In the genomic region with DNA sequence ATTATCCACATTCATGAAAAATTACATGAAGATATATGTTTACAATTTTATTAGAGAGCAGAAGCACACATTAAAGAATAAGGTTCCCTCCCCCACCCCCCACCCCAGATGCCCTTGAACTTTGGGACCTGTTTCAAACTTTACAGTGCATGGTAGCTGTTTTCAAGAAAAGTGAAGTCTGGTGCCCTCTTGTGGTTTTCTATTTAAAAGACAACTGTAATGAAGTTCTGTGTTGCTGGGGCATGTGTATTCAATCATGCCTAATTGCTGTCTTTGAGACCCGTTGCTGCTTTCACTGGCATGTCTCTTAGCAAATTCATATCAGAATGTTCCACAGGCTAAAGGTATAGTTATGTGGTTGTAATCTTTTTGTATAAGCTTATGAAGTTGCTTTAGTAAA, we compare ENCODE assay signal across 9 mouse cellular contexts. TPM values are rescaled to one million over a fixed set of nuclear protein-coding genes. Genes with fewer than 3 reads are reported as not detected.
DNase-seq lines count a peak whose midpoint lies in the region; ATAC-seq and TF ChIP-seq lines count a peak whose summit lies in the region.
"Had no signal": no experiment of that assay in that cellular context is flagged by ENCODE, and none has a peak within 500 bp of the region (broad histone marks: within the 10 kb centered on the region; RNA-seq: fewer than 3 reads in every experiment).

No protein-coding gene starts in this region.

- H3K4me2 ChIP-seq in limb, embryonic 11.5 days (ENCODE audit: low read depth, severe bottlenecking): no peak overlapping the region
- H3K4me2 ChIP-seq: heart, embryonic 13.5 days had no signal

- peak; percentile 26 for DNase-seq in limb, embryonic 11.5 days (ENCODE audit: low spot score)
- no peak for DNase-seq in limb, embryonic 10.5 days (ENCODE audit: low spot score)
- DNase-seq in MEL (ENCODE audit: low read depth, low spot score): peak; percentile 78
- DNase-seq in c-Kit-positive CD71-negative TER-119-negative erythroid progenitor cells, embryonic 14.5 days (ENCODE audit: low read depth): peak; percentile 70
- DNase-seq in heart, postnatal 10 days: peak; percentile 61 to 70
- peak; percentile 82 for DNase-seq in mesoderm, embryonic 11.5 days (ENCODE audit: low read depth, low spot score)
- no peak for DNase-seq in right cerebral cortex, postnatal 36 days (ENCODE audit: low spot score in 2 of 2)

- no peak overlapping the region for H3K9ac ChIP-seq in limb, embryonic 11.5 days (ENCODE audit: low read length)
- H3K9ac ChIP-seq in MEL (ENCODE audit: control insufficient read depth, low read depth, low read length, poor library complexity, severe bottlenecking): no peak overlapping the region
- H3K9ac ChIP-seq: heart, embryonic 13.5 days had no signal

- H3K4me3 ChIP-seq in limb, embryonic 11.5 days (ENCODE audit: low read depth, low read length): no peak overlapping the region
- no peak overlapping the region for H3K4me3 ChIP-seq in limb, embryonic 10.5 days
- no peak overlapping the region for H3K4me3 ChIP-seq in MEL (ENCODE audit: control insufficient read depth in 1 of 2, insufficient read depth in 1 of 2, low read depth in 2 of 2, low read length in 2 of 2)
- H3K4me3 ChIP-seq: heart, embryonic 13.5 days; myocyte had no signal

- H3K36me3 ChIP-seq in limb, embryonic 11.5 days (ENCODE audit: control insufficient read depth, insufficient read depth, low read length): no peaks in the 10 kb centered on the region
- H3K36me3 ChIP-seq in limb, embryonic 10.5 days: no peaks in the 10 kb centered on the region
- H3K36me3 ChIP-seq in MEL (ENCODE audit: control insufficient read depth in 1 of 2, insufficient read depth in 2 of 2, low read length in 2 of 2): peaks cover 0 to 9% of the 10 kb centered on the region in 2 experiments; a peak in 1 of 4 replicates
- H3K36me3 ChIP-seq: heart, embryonic 13.5 days had no signal

- H3K27me3 ChIP-seq in limb, embryonic 11.5 days (ENCODE audit: control insufficient read depth, insufficient read depth, low read length): no peaks in the 10 kb centered on the region
- no peaks in the 10 kb centered on the region for H3K27me3 ChIP-seq in limb, embryonic 10.5 days (ENCODE audit: low read depth, poor library complexity, severe bottlenecking)
- H3K27me3 ChIP-seq in MEL (ENCODE audit: control insufficient read depth in 1 of 2, insufficient read depth in 2 of 2, low read length in 2 of 2): peaks cover 0 to 2% of the 10 kb centered on the region in 2 experiments; a peak in 1 of 4 replicates
- H3K27me3 ChIP-seq: heart, embryonic 13.5 days had no signal

- no peaks in the 10 kb centered on the region for H3K9me3 ChIP-seq in limb, embryonic 11.5 days (ENCODE audit: control insufficient read depth, low read length)
- H3K9me3 ChIP-seq in limb, embryonic 10.5 days (replicated peaks): no peaks in the 10 kb centered on the region
- no peaks in the 10 kb centered on the region for H3K9me3 ChIP-seq in MEL (replicated peaks; ENCODE audit: insufficient read depth, low read length)
- H3K9me3 ChIP-seq: heart, embryonic 13.5 days had no signal

- peak; percentile 94 for TF ChIP-seq RAD21 in MEL (IDR thresholded peaks at IDR 0.05; ENCODE audit: low read depth, low read length)

- intact Hi-C loops in heart, postnatal 10 days (cut with DNase I): loop anchor here (1.0 to 5.0 kb wide), 2 partner anchors 203 to 226 kb away; no protein-coding TSS in a partner anchor

- no peaks in the 10 kb centered on the region for H3K79me2 ChIP-seq in MEL (ENCODE audit: control insufficient read depth, insufficient read depth, low read length, poor library complexity)

- H3K27ac ChIP-seq in limb, embryonic 11.5 days (replicated peaks; ENCODE audit: low read depth, low read length): no peak overlapping the region
- no peak overlapping the region for H3K27ac ChIP-seq in limb, embryonic 10.5 days
- H3K27ac ChIP-seq in MEL (ENCODE audit: control insufficient read depth, low read depth, low read length): no peak overlapping the region
- H3K27ac ChIP-seq: heart, embryonic 13.5 days had no signal

- TF ChIP-seq CTCF in MEL (IDR thresholded peaks at IDR 0.05 in 2 of 3, conservative IDR thresholded peaks at IDR 0.05 in 1 of 3; ENCODE audit: control insufficient read depth in 1 of 3, insufficient read depth in 1 of 3, low read depth in 2 of 3, low read length in 3 of 3, poor library complexity in 1 of 3, severe bottlenecking in 1 of 3): peak; percentile 38 to 84 (median 51)

- no peak for ATAC-seq in limb, embryonic 11.5 days (ENCODE audit: insufficient number of reproducible peaks, low FRiP score, low TSS enrichment, low read depth)

- WGBS in limb, embryonic 11.5 days: 0% methylated on average over 1 of the region's 1 CpGs
- 5% methylated on average over 1 of the region's 1 CpGs for WGBS in limb, embryonic 10.5 days

- TF ChIP-seq POLR2A in MEL (IDR thresholded peaks at IDR 0.05; ENCODE audit: control insufficient read depth in 1 of 2, insufficient read depth in 1 of 2, low read depth in 1 of 2, low read length in 2 of 2, poor library complexity in 1 of 2): no peak

- no peaks in the 10 kb centered on the region for H3K4me1 ChIP-seq in limb, embryonic 11.5 days (ENCODE audit: control insufficient read depth, insufficient read depth, low read length)
- H3K4me1 ChIP-seq in limb, embryonic 10.5 days: no peaks in the 10 kb centered on the region
- peaks cover 5 to 15% of the 10 kb centered on the region in 2 experiments for H3K4me1 ChIP-seq in MEL (ENCODE audit: control insufficient read depth in 1 of 2, insufficient read depth in 2 of 2, low read length in 2 of 2)
- H3K4me1 ChIP-seq: heart, embryonic 13.5 days had no signal

- no peak for TF ChIP-seq EP300 in MEL (IDR thresholded peaks at IDR 0.05; ENCODE audit: low read depth in 1 of 2, low read length in 2 of 2)

TF ChIP-seq in MEL, 35 proteins besides CTCF, POLR2A, EP300 and RAD21:
- TF ChIP-seq SMC3 (IDR thresholded peaks at IDR 0.05; ENCODE audit: low read depth, low read length) (peak; percentile 84), ZC3H11A (IDR thresholded peaks at IDR 0.05; ENCODE audit: low read depth, low read length) (peak; percentile 85), CHD2 (IDR thresholded peaks at IDR 0.05; ENCODE audit: low read length) (no peak), SIN3A (IDR thresholded peaks at IDR 0.05; ENCODE audit: low read length) (no peak), TBP (IDR thresholded peaks at IDR 0.05; ENCODE audit: low read depth, low read length) (no peak)

RNA-seq across cellular contexts. Expression of gene Rubcnl, which starts 25.3 kb away (rescaled TPM):
- 0.77 and 0.79 TPM in 2 replicates for polyA plus RNA-seq in limb, embryonic 11.5 days (2014; fragmentation: Nextera tagmentation; extraction: Ambion mirVana)
- 0.10 and 0.30 TPM in 2 replicates for polyA plus RNA-seq in limb, embryonic 10.5 days (2016; fragmentation: Nextera tagmentation; extraction: Ambion mirVana)
- 0.04 and 0.13 TPM in 2 replicates for total RNA-seq in MEL (2012; rRNA removed)
- under 1 TPM in 1 of 2 experiments, not detected in 1; 0.06 TPM for polyA plus RNA-seq in MEL (2012; ENCODE audit: insufficient read depth in 1 of 2, insufficient read length in 2 of 2, low read depth in 1 of 2, low replicate concordance in 2 of 2, missing spikeins in 1 of 2)
- total RNA-seq in heart, postnatal 10 days (2021): 1 to 10 TPM in 1 of 2 experiments, under 1 TPM in 1; 0.69 to 1.2 TPM

RNA-seq across cellular contexts. Expression of gene Lrch1, which starts 42.8 kb away (rescaled TPM):
- 11.3 and 12.9 TPM in 2 replicates for polyA plus RNA-seq in limb, embryonic 11.5 days (2014; fragmentation: Nextera tagmentation; extraction: Ambion mirVana)
- polyA plus RNA-seq in limb, embryonic 10.5 days (2016; fragmentation: Nextera tagmentation; extraction: Ambion mirVana): 7.0 and 9.9 TPM in 2 replicates
- total RNA-seq in MEL (2012; rRNA removed): 2.8 and 3.3 TPM in 2 replicates
- 1 to 10 TPM in 1 of 2 experiments, not detected in 1; 6.1 TPM for polyA plus RNA-seq in MEL (2012; ENCODE audit: insufficient read depth in 1 of 2, insufficient read length in 2 of 2, low read depth in 1 of 2, low replicate concordance in 2 of 2, missing spikeins in 1 of 2)
- total RNA-seq in heart, postnatal 10 days (2021): 10 to 100 TPM; 19.6 to 20.5 TPM

Comparison
In these comparisons a context has a peak if more than half of its experiments do, and no peak if none do; other contexts are left out.
1. DNase-seq: peak in limb, embryonic 11.5 days (single experiment), MEL (single experiment), c-Kit-positive CD71-negative TER-119-negative erythroid progenitor cells, embryonic 14.5 days (single experiment), heart, postnatal 10 days (2 of 2) and mesoderm, embryonic 11.5 days (single experiment); none in limb, embryonic 10.5 days (single experiment) and right cerebral cortex, postnatal 36 days (0 of 2).